In the genomic region with DNA sequence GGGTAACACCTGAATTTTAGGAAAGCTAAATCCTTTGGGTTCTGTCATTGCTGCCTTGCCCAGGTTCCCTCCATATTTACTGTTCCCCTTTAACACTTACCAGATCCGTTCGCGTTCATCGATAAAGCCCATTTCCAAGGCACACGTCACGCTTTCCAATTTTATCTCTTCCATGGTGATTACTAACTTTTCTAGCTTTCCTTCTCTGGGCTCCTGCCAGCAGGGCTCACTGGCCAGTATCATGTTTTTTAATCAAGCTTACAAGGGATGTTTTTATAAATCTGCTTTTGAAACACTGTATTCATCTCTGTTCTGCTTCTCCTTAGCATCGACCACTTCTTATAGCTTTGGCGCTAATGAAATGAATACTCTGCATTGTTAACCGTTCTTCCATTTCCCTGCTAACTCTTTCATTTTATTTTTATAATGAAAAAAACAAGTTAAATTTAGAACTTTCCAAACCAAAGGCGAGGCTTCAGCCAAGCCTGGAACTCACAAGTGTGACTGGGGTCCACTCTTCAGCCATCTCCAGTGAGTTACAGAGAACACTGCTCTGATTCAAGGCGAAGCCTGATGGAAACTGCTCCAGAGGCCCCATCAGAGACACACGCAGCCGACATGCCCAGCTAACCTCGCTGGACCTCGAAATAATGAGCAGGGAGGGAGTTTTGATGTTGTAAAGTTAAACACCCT, we compare ENCODE assay signal across 19 mouse cellular contexts. TPM values are rescaled to one million over a fixed set of nuclear protein-coding genes. Genes with fewer than 3 reads are reported as not detected.
DNase-seq lines count a peak whose midpoint lies in the region; ATAC-seq and TF ChIP-seq lines count a peak whose summit lies in the region.
"Had no signal": no experiment of that assay in that cellular context is flagged by ENCODE, and none has a peak within 500 bp of the region (broad histone marks: within the 10 kb centered on the region; RNA-seq: fewer than 3 reads in every experiment).

No protein-coding gene starts in this region.

- H3K27ac ChIP-seq in layer of hippocampus, adult 2 months, result peak overlapping the region; percentile 70
- H3K27ac ChIP-seq: hindbrain, embryonic 15.5 days; liver, embryonic 13.5 days; lung, embryonic 15.5 days; midbrain, embryonic 13.5 days; stomach, postnatal 0 days had no signal

- no peak overlapping the region; the same call in 1 of the 2 replicates for H3K4me3 ChIP-seq in layer of hippocampus, adult 2 months
- H3K4me3 ChIP-seq: hindbrain, embryonic 15.5 days; liver, embryonic 13.5 days; lung, embryonic 15.5 days; midbrain, embryonic 13.5 days had no signal

- DNase-seq in frontal cortex, postnatal 14 days (ENCODE audit: low spot score in 2 of 2), result no peak
- no peak for DNase-seq in layer of hippocampus, adult 2 months (ENCODE audit: low spot score in 2 of 2)
- no peak for DNase-seq in layer of hippocampus, adult 11-12 months (ENCODE audit: low spot score)
- peak; percentile 54 to 57 for DNase-seq in right cerebral cortex, postnatal 10 days (ENCODE audit: low spot score in 2 of 2)
- no peak for DNase-seq in right cerebral cortex, adult 18-20 months
- no peak for DNase-seq in embryo, embryonic 10.5 days (ENCODE audit: low spot score)
- no peak for DNase-seq in natural killer cell, adult 2 months (ENCODE audit: low spot score in 2 of 2)
- DNase-seq: adrenal gland, postnatal 14 days; cerebellum, adult 18-20 months; cerebellum, postnatal 25 days; layer of hippocampus, postnatal 36 days; liver, embryonic 13.5 days; retina, postnatal 1 day had no signal

- peak; percentile 49; the same call in 1 of the 2 replicates for ATAC-seq in frontal cortex, adult (ENCODE audit: low TSS enrichment)
- ATAC-seq: intestine, postnatal 0 days; midbrain, embryonic 13.5 days had no signal

- no peak for TF ChIP-seq CTCF in layer of hippocampus, adult 2 months (conservative IDR thresholded peaks at IDR 0.05)

RNA-seq across cellular contexts. Expression of gene Ldlrad3, which starts 10.3 kb away (rescaled TPM):
- 10 to 100 TPM in 1 of 2 experiments, 1 to 10 TPM in 1; 9.3 to 11.2 TPM for total RNA-seq in layer of hippocampus, adult 2 months (2021)

Comparison
In these comparisons a context has a peak if more than half of its experiments do, and no peak if none do; other contexts are left out.
1. DNase-seq: peak in right cerebral cortex, postnatal 10 days (2 of 2); none in frontal cortex, postnatal 14 days (0 of 2), layer of hippocampus, adult 2 months (0 of 2), layer of hippocampus, adult 11-12 months (single experiment), right cerebral cortex, adult 18-20 months (single experiment), embryo, embryonic 10.5 days (single experiment) and natural killer cell, adult 2 months (0 of 2).